Mouse (Mus musculus) thymus, adult 2 months (tissue): Measurements from ENCODE around the gene Luzp1. TPM values are rescaled to one million over a fixed set of nuclear protein-coding genes. Genes with fewer than 3 reads are reported as not detected.

Experiments
- DNase-seq: peaks from one replicate; pipeline ENCODE4 v3.0.0; 2021
- H3K27ac ChIP-seq: fragments of 200-500 bp; 2 replicates; pipeline ENCODE4 v1.5.1; 2012; ENCODE audit warnings: low read length, control low read depth; ENCODE audit not compliant: control insufficient read depth, insufficient read depth
- H3K27me3 ChIP-seq: fragments of 200-500 bp; 2 replicates; pipeline ENCODE4 v1.6.1; 2012; ENCODE audit warnings: mild to moderate bottlenecking, low read length, moderate library complexity, mixed read lengths; ENCODE audit not compliant: control insufficient read depth, insufficient read depth
- H3K36me3 ChIP-seq: fragments of 200-500 bp; 2 replicates; pipeline ENCODE4 v1.6.1; 2012; ENCODE audit warnings: mild to moderate bottlenecking, low read length, moderate library complexity; ENCODE audit not compliant: control insufficient read depth, insufficient read depth
- H3K4me1 ChIP-seq: fragments of 200-500 bp; replicated peaks from 2 replicates; pipeline ENCODE4 v1.6.1; 2012; ENCODE audit warnings: low read length; ENCODE audit not compliant: control insufficient read depth, insufficient read depth
- H3K4me3 ChIP-seq: fragments of 200-500 bp; 2 replicates; pipeline ENCODE4 v1.5.1; 2012; ENCODE audit warnings: mild to moderate bottlenecking, low read length, control low read depth, moderate library complexity; ENCODE audit not compliant: control insufficient read depth, insufficient read depth
- CTCF ChIP-seq: fragments of 200-500 bp; IDR thresholded peaks from 2 replicates; pipeline ENCODE4 v1.5.1; 2012; ENCODE audit warnings: mild to moderate bottlenecking, control low read depth, low read length, moderate library complexity, borderline replicate concordance; ENCODE audit not compliant: control insufficient read depth, poor library complexity, insufficient read depth; ENCODE audit errors: extremely low read depth
- POLR2A ChIP-seq: fragments of 200-500 bp; IDR thresholded peaks from 2 replicates; pipeline ENCODE4 v1.6.1; 2012; ENCODE audit warnings: mild to moderate bottlenecking, low read length, control low read depth, moderate library complexity; ENCODE audit not compliant: control insufficient read depth, poor library complexity, insufficient read depth; ENCODE audit errors: extremely low read depth
- WGBS: fragments of 180-500 bp; shearing (Covaris S2); methylation state at CpG from one replicate; pipeline ENCODE4 v1.1.7; 2018; 5-methylcytosine and 5-hydroxymethylcytosine counted together
- polyA plus RNA-seq: library from polyadenylated mRNA; depleted of rRNA; stranded (reverse); fragments of >200 nt; gene quantifications from 2 replicates; pipeline ENCODE4 v1.2.3, GENCODE M21; 2012

The Luzp1 gene
- polyA plus RNA-seq, 1 experiment = 5.0 TPM

DNA sequence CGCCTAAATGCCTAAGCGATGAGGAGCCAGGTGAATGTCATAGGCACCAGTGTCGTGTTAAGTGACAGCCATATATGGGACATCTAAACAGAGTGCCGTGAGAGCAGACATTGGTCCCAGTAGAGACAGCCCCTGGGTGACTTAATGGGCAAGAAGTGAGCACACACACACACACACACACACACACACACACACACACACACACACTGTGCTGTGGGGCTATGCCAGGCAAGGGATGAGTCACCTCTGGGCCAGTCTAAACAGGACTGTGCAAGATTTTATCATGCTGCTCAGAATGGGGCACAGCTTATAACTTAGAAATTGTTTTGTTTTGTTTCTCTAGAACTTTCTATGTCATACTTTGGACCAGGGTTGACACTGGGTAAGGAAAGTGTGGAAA lies 35.5 kb upstream of the Luzp1 start:
- H3K4me1 ChIP-seq = no peaks in the 10 kb centered on the region
- no peak for DNase-seq
- TF ChIP-seq CTCF (no peak), POLR2A (no peak)
- H3K36me3 ChIP-seq = no peaks in the 10 kb centered on the region
- 89% methylated on average over 4 of the region's 4 CpGs for WGBS
- H3K27me3 ChIP-seq = no peaks in the 10 kb centered on the region
- no peak overlapping the region for H3K27ac ChIP-seq
- no peak overlapping the region for H3K4me3 ChIP-seq

DNA sequence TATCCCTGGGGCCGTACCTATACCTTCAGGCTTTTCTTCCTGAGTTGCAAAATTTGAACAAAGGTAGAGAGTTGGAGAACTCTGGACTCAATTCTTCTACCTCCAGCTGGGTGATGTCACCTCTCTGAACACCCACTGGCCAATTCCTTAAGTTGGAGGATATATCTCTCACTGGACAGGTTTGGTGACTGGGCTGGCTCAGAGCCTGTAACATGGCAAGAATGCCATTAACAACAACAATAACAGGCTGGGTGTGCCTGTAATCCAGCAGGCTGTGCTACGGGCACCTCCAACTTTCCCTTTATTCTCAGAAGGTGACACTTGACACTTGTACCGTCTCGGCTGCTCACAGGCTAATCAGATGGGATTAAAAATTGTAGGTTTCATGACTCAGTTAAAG lies 30.5 kb upstream of the Luzp1 start:
- WGBS = 92% methylated on average over 4 of the region's 4 CpGs
- TF ChIP-seq CTCF (no peak), POLR2A (no peak)
- Histone ChIP-seq H3K27me3 (no peaks in the 10 kb centered on the region), H3K4me3 (no peak overlapping the region), H3K27ac (no peak overlapping the region), H3K36me3 (no peaks in the 10 kb centered on the region), H3K4me1 (no peaks in the 10 kb centered on the region)
- DNase-seq = no peak

DNA sequence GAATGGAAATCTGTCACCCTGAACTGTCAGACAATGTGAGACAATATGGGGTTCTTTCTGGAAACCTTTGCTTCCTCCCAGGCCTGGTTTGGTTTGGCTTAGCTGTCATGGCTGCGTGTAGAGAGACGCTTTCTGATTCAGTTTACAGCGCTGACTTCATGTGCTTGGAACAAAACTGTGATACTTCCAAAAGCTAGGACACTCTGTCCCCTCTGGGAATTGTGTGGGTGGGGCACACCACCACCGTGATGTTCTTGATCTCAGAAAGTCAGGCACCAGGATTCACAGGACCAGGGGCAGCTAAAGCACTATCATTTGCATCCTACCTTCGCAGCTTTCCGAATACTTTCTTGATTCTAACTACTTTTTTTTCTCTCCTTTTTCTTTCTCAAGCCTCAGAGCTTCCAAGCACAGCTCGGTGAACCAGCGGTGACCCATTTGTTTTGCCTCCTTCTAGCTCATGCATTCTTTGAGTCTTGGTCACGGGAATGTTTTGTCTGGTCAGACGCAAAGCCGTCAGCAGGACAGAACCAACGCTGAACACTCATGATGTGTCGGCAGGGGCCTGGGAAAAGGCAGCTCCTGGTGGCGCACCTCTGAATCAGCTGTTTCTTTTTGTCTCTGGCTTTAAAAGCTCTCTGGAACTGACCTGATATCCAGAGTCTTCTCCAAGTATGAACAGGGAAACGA lies 28.1 kb upstream of the Luzp1 start:
- H3K4me3 ChIP-seq = no peak overlapping the region
- no peaks in the 10 kb centered on the region for H3K27me3 ChIP-seq
- H3K36me3 ChIP-seq = no peaks in the 10 kb centered on the region
- TF ChIP-seq POLR2A (no peak), CTCF (no peak)
- H3K27ac ChIP-seq = no peak overlapping the region
- DNase-seq = no peak
- no peaks in the 10 kb centered on the region for H3K4me1 ChIP-seq
- 89% methylated on average over 15 of the region's 15 CpGs for WGBS

DNA sequence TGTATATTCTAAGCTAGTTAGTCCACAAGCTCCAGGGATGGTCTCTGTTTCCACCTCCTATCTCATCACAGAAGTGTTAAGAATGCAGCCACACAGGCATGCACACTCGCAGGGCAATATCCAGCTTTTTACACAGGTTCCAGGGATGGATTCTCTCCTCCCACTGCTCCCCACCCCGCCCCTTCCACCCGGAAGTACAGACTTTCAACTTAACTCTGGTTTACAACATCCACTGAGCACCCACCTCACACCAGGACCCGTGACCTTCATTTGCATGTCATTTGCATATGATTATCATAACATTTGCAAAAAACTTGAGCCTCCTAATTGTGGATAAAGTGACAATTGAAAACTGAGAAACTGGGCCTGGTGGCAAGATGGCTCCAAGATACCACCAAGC lies 25.0 kb upstream of the Luzp1 start:
- TF ChIP-seq CTCF (no peak), POLR2A (no peak)
- Histone ChIP-seq H3K36me3 (no peaks in the 10 kb centered on the region), H3K4me1 (no peaks in the 10 kb centered on the region), H3K27ac (no peak overlapping the region), H3K4me3 (no peak overlapping the region), H3K27me3 (no peaks in the 10 kb centered on the region)
- no peak for DNase-seq
- 90% methylated on average over 4 of the region's 4 CpGs for WGBS

DNA sequence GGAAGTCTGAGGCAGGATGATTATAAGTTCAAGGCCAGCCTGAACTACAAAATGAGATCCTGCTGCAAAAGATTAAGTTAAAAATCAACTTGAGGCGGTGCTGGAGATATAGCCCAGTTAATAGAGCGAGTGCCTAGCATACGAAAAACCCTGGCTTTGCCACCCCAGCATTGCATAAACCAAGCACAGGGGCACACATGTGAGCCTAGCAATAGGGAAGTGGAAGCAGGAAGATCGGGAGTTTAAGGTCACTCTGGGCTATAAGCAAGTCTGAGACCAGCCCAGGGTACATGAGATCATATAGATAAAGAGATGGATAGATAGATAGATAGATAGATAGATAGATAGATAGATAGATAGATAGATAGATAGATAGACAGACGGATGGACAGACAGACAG lies 19.8 kb upstream of the Luzp1 start:
- Histone ChIP-seq H3K27me3 (no peaks in the 10 kb centered on the region), H3K27ac (no peak overlapping the region), H3K36me3 (no peaks in the 10 kb centered on the region), H3K4me1 (no peaks in the 10 kb centered on the region), H3K4me3 (no peak overlapping the region)
- DNase-seq = no peak
- TF ChIP-seq POLR2A = no peak
- no peak for TF ChIP-seq CTCF
- 89% methylated on average over 5 of the region's 5 CpGs for WGBS

DNA sequence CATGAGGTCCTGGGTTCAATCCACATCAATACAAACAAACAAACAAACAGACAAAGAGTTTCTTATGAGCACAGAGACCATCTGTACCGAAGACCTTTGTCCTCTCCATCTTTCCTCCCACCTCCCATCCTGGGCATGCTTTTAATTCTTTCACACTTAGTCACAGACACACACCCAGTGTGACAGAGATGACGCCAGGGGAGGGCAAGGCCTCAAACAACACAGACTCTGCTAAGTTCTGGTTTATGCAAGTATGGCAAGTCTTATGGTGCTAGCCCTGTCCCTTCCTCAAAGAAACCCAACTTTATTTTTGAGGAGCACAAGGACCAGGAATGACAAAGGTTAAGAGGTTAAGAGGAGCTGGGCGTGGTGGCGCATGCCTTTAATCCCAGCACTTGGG lies 19.3 kb upstream of the Luzp1 start:
- no peak overlapping the region for H3K27ac ChIP-seq

More for the DNA sequence above, 19.3 kb upstream of the Luzp1 start:
- H3K4me3 ChIP-seq = no peak overlapping the region
- no peak for TF ChIP-seq POLR2A
- no peak for TF ChIP-seq CTCF
- H3K4me1 ChIP-seq = 0 out of 2 replicates have a peak, but pooled peaks cover 3% of the 10 kb centered on the region
- no peaks in the 10 kb centered on the region for H3K27me3 ChIP-seq
- DNase-seq = no peak
- no peaks in the 10 kb centered on the region for H3K36me3 ChIP-seq
- WGBS = 91% methylated on average over 4 of the region's 4 CpGs
